Mouse (Mus musculus): Measurements from ENCODE around the gene Rad9b.

DNA sequence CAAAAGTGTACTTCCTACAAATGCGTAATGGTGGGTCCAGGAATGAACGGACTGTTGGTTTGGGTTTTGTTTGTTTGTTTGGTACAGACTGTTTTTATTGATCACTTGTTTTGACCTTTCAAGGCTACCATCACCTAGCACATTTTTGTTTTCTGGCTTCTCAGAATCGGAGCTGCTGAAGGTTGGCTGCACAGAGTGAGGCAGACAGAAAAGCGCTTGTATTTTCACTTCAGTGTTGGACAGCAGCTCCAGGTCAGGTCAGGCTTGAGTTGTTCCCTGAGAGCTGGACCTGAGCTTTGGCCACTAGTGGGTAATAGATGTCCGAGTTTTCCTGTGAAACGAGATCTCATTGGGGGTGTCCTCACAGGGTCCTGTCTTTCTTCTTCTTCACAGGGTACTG, 60.9 kb downstream of the Rad9b start:
- TF ChIP-seq CTCF (IDR thresholded peaks at IDR 0.05; ENCODE audit: borderline replicate concordance, control insufficient read depth, extremely low read depth, insufficient read depth, low read length, poor library complexity), result no peak
- TF ChIP-seq POLR2A (IDR thresholded peaks at IDR 0.05; ENCODE audit: control insufficient read depth, extremely low read depth, insufficient read depth, low read length, poor library complexity), result no peak

Data from thymus, adult 2 months (tissue).